Mouse (Mus musculus): ENCODE results near the gene Tsga8. TPM values are rescaled to one million over a fixed set of nuclear protein-coding genes. Genes with fewer than 3 reads are reported as not detected.

Gene Tsga8
- polyA plus RNA-seq (2015; fragmentation: Nextera tagmentation; extraction: Ambion mirVana), result not detected in 2 replicates

DNA sequence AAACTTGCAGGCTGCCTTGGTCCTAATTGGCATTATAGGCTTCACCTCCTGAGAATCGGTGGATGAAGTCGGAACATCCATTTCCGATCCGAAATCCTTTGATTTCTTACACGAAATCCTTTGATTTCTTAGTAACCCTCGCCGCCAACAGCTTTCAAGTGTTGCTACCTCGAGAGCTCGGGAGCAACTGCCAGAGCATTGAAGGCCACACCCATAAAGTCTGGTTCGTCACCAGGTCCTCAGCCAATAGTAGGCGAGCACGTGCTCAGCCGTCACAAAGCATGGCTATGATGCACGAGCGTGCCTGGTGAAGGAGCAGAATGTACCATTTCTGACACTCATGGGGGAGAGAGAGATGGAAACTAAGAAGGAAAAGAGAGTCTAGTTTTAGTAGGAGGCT is at the start of gene Tsga8:
Gene Tsga8, minus strand, starts transcription at position 327 of the 400 bp plus-strand sequence.

